Mouse (Mus musculus) cerebellum, adult 9-10 months (tissue): ENCODE results near the gene Galnt14.

ENCODE experiments used
- DNase-seq: peaks from one replicate; pipeline ENCODE4 v3.0.0; 2022

Gene Galnt14

DNA sequence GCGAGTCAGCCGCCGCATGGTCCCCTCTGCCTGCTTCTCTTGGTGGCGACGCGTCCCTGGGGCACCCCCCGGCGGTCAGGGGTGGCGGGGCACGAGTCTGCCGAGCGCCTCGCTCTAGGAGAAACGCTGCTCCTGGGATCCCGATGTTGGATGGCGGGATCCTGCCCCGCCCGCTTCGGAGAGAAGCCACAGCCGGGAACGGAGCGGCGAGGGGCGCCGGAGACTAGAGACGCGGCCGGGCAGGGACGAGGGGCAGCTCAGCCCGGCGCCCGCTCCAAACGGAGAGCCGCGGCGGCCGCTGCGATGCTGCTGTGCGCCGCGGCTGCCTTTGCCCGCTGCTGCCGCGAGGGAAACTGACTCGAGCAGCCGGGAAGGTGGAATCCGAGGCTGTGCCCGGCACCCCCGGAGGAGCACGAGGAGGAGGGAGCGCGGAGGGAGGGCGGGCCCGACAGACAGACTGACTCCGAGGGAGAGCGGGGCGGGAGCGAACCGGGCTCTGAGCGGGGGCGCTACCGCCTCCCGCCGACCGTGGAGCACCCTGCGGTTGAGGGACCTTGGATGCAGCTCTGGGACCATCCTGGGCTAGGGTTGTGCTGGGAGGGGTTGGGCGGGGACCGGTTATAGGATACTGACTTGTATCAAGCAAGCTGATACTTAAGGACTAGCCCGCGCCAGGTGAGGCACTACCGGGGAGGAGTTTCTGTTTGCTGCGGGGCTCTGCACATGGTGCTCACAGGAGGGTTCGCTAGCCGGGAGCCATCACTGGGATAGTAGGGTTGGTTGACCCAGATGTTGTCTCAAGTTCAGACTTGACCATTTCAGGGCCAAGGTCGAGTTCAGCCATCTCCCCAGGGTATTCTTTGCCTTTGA, at the start of gene Galnt14:
TSS of gene Galnt14 (minus strand) at position 412 of the 870 bp plus-strand sequence.
- DNase-seq: peak; percentile 2

DNA sequence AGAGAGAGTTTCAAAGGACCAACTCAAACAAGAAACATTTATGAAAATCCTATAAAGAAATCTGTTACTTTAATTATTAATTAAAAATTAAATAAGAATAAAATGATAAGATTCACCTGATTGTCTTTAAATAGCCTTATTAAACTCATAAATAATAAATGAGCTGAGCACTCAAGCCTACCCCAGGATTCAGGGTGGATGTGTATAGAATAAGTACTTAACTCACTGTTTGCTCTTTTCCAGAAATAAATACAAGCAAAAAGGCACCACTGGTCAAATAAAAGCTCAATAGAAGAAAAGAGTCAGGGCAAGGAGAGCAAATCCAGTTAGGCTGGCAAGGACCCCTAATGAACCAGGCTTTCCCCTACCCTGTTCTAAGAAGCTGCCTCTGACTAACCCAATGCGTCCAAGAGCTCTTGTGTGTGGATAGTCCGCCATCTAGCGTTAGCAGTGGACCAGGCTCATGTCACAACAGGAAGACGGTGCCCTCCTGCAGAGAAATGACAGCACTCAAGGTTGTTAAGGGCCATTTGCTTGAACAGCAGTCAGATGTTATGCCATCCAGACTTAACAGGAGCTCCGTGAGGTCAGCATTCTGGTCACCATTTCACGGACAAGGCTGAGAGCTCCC, 33.5 kb upstream of the Galnt14 start:
- DNase-seq: peak; percentile 72

DNA sequence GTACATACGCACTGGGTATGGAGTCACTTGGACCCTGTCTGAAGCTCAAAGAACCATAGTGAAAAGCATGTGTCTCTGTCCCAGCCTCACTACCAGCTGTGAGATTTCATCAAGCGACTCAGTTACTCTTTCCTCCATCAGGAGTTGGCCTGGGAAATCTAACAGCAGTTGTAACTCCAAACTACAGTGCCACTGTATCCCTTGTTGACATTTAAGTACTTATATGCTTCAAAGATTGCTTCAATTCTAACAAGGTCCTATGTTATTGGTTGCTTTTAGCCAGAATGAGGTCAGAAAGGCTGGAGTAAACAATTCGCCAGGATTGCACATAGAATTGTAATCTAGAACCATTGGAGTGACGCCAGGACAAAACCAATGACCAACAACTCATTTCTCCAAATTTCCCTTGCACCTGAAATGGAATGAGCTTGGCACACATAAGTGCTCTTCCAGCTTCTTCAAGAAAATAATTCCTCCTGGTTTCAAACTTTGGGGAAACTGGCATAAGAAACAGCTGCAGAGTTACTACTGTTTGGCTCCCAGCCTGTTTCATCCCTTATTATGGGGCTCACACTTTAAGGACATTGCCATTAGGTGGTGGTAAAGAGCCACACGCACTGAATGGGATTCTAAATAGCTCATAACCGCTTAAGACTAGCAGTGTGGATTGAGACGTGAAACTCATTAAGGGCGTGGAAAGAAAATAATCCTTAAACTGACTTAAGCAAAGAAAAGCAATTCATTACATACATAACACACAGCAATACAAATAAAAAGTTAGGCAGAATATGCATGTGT, 13.8 kb upstream of the Galnt14 start:
- DNase-seq: peak; percentile 13

DNA sequence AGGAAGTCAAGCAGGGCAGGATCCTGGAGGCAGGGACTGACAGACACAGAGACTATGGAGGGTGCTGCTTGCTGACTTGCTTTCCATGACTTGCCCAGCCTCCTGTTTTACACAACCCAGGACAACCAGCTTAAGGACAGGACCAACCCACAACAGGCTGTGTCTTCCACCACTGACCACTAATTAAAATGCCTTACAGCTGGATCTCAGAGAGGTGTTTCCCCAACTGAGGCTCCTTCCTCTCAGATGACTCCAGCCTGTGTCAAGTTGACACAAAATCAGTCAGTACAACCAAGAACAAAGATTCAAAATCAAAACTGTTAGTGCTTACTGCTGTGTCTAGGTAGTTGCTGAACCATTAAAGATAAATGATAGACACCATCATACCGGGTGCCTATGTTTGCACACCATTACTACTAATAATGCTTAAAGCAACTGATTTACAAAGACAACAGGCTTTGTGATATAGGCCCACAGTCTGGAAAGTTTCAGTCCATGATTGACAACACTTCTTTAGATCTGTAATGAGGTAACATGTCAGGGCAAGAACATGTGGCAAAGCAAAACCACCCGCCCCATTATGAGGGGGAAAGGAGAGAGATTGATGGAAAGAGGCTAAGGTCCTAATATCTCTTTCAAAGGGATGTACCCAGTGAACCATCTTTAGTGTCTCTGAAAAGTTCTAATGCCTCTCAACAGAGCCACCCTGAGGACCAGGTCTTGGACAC, 8.9 kb upstream of the Galnt14 start:
- no peak for DNase-seq

DNA sequence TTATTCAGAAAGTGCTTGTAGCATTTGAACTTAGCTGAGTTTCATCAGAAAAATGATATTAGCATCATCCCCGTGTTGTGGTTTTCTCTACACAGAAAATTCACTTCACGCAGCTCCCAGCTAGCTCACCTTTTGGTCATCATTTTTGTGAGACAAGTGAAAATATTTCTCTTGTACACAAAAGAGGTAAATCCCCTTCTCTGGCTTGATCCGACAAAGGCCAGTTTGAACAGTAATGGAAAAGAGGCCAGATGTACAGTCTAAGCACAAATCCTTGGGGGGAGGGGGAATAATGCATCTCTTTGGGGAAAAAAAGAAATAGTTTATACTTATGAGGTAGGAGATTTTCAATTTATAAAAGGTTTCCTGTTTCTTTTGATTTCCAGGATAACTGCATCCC, 6.4 kb upstream of the Galnt14 start:
- no peak for DNase-seq

DNA sequence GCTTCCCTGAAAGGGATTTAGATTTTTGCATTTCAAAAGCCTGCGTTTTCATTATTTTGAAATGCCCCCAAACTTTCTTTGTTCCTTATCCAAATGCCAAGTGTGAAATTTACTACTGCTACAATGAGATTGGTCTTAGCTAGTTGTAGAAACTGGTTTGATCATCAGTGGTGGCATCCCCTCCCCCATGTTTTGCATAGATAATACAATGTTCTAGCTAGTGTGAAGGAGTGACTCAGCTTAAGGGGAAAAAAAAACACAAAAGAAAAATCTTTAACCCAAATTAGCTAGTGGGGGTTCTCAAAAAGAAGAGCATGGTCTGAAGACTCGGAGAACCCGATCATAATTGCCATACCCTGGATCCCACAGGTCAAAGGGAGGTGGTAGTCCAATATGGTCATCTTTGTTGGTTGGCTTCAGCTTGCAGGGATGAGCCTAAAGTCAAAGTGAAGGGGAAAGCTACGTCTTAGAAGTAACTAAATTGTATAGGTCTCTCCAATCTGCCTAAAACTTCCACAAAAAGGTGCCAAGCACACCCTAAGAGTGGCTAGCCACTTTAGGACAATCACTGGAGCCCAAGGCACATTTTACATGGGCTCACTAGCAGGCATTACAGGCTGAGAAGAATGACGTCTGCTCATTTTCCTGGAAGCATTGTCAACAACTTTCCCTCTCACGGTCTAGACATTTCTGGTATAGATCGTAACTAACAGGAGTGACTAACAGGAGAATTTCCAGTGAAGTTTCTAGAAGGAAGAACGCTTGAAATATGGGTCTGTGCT, 4.4 kb upstream of the Galnt14 start:
- no peak for DNase-seq

DNA sequence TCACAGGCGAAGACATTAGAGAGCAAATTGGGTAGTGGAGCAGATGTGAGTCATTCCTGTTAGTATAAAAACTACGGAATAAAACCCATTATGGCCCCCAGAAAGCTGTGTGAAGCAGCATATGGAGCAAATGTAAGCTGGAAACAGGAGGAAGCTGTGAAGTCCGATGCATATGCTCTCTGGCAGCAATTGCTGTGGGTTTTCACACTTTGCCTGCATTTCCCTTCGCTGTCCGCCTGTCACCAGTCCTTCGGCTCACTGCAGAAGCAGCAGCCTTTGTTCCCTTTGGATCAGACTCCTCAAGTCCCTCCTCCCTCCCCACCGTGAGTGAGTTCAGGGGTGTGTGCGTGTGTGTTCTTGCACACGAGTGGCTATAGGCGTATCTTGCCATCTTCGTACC, 3.1 kb upstream of the Galnt14 start:
- peak; percentile 21 for DNase-seq

DNA sequence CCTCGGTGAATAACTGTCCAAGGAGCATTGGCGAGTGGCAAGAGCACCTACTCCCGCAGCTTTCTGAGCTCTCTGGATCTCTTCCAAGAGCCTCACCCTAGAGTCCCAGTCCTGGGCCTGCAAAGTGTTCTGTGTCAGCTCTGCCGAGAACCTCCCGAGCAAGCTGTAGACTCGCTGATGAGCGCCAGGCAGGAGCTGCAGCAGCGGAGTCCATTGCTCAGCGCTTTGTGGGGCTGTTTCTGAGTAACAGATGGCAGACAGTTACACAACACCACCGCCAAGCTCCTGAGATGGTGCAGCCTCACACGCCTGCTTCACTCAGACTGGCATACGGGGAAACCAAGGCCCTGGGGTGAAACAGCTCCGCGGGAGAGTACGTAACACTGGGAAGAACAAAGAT, 1.7 kb upstream of the Galnt14 start:
- peak; percentile 58 for DNase-seq

DNA sequence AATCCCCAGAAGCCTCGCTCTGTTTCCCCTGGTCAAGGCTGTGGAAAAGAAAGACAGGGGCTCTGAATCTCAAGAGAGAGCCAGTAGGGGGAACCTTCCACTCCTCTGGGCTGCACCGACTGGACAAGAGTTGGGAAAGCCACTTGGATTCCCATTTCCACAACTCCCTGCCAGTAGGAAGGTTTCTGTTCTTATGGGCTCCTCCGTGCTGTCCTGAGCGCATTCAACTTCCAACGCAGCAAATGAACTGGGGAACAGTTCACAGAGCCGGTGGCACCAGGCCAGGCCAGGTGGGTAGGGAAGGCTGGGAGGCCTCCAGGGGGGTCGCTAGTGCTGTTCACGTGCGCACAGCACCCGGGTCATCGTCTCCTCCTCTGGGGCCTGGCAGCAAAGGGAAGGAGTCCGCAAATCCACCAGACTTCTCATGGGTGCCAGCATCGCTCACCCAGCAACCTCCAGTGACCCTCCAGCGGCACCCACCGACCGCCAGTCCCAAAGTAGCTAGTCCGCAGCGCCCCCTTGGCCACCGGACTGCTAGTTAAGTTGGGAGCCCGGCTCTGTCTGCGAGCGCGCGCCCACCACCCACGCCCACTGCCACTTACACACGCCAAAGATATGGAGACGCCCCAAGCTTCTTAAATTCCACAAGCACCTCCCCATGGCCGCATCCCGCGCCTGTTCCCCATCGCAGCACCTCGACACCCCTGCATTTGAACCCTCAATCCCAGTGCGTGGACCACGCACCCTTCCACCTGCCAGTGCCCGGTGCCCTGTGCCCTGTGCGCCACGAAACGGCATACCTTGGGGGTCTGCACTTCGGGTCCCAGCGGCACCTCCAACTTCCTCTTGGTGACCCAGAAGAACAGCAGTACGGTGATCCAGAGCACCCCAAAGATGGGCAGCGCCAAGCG, 867 bp downstream of the Galnt14 start:
- DNase-seq: peak; percentile 13

DNA sequence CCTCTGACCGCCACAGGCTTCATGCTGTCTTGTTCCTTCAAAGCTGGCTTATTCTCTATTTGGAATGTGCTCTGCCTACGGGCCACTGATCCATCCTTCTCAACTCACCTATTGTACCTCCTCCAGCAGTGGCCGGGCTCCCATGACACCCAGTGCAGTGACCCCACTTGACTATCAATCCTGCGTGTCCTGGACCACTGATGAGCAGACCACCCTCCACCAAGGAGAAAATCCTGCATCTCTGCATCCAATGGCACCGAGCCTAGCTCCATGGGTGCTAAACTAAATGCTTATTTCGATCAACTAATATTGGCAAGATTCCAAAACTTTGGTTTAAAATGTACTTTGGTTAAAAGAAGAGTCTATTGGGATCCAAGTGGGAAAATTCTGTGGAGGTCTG, 1.8 kb downstream of the Galnt14 start:
- DNase-seq: peak; percentile 4

DNA sequence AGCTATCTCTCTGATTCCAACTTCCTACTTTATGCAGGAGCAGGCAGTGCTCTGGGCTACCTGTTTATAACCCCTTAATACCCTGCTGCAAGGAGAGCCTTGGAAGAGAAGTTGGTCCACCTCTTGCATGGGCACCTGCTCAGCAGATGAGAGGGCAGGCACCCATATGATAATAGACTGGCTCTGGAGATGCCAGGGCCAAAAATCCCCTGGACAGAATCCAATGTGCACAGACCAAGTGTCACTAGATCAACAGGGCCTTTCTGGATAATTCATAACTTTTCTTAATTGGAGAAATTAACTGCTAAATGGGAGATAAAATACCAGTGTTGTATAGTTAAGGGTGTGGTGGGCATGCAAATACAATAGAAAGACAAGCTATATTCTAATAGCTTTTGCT, 6.7 kb downstream of the Galnt14 start:
- DNase-seq: no peak

DNA sequence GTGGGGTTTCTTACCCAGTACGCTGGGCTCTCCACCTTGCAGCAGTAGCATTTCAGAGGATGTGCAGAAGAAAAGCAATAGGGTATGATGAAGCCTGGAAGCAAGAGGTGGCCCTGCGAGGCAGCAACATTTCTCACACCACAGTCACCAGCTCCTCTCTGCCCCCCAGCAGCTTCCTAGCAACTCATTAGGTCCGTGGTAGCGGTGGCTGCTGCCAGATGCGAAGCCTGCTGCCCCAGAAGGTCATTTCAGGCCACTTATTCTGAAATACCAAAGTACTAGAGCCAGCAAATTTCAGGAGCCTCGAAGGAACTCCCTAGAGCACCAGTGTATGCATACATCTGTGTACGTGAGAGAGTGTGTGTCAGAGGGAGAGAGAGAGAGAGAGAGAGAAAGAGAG, 9.2 kb downstream of the Galnt14 start:
- no peak for DNase-seq

DNA sequence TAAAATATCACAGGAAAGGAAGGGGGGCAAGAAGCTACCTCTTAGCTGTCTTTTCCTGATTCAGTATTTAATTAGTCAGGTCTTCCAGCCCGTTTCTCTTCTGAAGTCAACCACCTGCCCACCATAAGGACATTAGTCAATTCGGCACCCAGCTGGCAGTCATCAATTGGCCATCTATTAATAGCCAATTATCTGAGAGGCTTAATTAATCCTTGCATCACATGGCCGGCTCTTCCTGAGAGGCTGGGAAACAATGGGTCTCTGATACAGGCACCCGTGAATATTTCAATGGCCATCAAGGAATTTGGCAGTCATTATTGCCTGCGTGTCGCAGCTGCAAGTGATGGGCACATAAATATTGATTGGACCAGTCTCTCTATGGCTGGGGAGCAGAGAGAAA, 10.4 kb downstream of the Galnt14 start:
- no peak for DNase-seq

DNA sequence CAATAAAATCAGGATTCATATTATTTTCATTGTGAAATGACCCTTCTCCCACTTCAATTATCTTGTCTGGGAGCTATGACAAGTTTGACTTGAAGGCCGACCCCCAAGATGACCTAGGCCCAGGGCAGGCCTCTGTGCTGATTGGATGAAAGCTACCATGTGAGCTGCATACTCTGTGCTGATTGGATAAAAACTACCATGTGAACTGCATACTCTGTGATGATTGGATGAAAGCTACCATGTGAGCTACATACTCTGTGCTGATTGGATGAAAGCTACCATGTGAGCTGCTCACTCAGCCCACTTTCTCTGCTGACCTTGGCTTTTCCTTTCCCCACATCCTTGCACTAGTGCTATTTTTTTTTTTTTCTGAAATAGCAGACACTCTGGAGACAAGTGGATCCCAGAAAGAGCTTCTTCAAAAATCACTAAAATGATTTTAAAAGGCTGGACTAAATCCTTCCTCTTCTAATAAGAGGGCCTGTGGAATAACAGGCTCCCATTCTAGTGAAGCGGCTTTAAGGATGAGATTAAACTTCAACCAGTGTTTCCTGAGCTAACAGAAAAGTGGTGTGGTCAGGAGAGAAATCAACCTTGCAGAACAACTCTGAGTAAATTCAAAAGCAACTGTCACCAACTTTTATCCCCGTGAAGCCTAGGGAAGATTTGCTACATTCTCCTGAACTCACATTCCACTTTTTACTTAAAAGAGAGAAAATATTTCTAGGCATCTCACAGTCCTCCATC, 15.9 kb downstream of the Galnt14 start:
- DNase-seq: no peak

DNA sequence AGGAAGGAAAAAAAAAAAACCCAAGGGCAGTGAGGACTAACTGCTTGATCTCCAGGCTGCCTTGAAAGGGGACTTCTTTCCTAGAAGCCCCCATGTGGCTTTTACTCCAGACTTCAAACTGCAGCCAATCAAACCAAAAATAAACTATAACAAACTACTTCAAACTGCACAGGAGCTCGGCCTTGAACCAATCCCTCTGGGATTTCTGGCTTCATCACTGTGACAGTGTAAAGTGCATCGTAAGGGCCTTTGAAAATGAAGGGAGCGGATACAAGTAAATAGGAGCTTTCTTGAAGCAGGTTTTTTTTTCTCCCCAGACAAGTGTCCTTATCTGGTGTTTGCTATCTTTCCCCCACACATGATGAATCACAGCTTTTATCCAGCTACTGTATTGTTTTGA, 22.0 kb downstream of the Galnt14 start:
- DNase-seq: no peak

DNA sequence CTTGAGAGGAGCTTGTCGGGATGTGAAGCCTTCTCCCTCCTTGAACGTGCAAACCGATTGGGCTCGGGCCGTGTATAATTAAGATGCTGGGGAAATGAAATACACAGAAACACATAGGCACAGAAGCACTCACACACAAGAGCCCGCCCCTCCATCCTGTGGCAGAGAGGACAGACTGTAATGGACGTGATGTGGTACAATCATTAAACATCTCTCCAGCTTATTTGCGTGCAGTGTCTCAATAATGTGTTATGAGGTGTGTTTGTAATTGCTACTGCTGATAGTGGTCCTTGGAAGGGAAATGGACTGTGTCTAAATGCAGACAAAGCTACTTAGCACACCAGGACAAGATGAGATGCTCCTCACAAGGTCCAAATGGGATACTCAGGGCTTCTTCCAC, 24.0 kb downstream of the Galnt14 start:
- DNase-seq: no peak

DNA sequence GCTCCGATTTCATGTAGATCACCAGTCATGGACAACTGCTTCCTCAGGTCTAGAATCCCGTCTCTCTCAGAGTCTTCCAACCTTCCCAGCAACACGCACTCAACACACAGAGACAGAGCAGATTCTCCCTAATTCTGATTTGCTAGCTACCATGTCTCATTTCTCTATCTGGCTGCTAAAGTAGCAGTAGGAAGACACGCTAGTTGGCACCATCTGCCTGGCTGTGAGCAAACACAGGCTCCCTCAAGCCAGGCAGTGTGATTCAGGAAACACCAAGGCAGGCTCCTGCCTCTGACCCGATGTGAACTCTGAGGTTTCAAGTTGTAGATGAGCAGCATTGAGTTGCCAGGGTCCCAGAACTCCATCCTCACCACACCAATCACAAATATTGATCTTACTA, 25.5 kb downstream of the Galnt14 start:
- no peak for DNase-seq

DNA sequence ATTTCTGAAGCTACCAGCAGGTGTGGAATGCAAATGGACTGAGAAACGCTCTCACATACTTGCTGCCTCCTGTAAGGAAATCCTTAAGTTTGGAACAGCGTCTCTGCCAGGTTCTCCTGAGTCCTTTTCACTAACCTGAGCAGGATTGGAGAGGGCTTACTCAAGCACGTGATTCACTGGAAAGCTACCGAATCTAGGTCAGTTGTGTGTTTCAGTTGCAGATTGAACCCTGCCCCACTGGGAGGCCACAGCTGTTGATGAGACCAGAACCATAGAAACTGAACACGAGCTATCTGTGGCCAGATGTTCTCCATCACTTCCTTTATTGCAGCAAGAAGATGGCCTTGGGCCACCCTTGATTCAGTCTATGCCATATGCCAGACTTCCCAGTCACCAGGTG, 38.3 kb downstream of the Galnt14 start:
- DNase-seq: no peak

DNA sequence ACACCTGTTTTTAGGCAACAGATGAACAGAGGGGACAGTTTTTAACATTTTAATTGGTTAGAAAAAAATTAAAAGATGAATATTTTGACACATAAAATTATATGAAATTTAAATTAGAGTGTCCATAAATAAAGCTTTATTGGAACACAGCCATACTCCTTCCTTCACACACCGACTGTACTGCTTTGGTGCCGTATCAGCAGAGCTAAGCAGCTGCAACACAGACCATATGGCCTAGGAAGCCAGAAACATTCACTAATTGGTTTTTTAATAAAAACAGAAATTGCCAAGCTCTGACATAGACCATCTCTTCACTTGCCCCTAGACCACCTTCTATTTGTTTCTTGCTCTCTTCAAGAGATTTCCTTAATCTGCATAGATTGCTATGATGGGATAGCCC, 40.2 kb downstream of the Galnt14 start:
- DNase-seq: no peak

DNA sequence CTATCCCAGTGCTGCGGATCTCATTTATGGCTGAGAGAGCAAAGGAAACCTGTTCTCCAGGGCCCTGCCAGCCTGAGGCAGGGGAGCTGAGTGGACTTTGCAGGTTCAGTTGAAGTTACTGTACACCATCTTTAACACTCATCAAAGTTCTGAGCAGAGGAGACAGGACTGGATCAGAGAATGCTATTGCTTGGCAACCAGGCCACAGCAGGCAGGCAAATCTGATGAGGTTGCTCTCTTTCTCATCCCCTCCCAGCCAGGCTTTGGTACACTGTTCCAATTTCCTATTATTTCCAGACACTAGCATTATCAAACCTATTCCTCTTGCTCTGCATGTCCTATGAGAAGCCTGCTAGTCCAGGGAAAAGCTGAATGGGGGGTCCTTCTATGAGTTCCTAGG, 41.3 kb downstream of the Galnt14 start:
- no peak for DNase-seq
